Mouse (Mus musculus) lung, postnatal 14 days (tissue): ENCODE results near the gene Vmn2r30.
A peak's percentile ranks its signal among the peaks of the same experiment; 100 is the strongest.
"Not testable (repeated sequence)": the region's sequence is repeated elsewhere in the genome, so short reads cannot be mapped to it uniquely, and the experiment has no call there.

Experiments
- DNase-seq: peaks from one replicate; pipeline ENCODE4 v3.0.0; 2021

Gene Vmn2r30

DNA sequence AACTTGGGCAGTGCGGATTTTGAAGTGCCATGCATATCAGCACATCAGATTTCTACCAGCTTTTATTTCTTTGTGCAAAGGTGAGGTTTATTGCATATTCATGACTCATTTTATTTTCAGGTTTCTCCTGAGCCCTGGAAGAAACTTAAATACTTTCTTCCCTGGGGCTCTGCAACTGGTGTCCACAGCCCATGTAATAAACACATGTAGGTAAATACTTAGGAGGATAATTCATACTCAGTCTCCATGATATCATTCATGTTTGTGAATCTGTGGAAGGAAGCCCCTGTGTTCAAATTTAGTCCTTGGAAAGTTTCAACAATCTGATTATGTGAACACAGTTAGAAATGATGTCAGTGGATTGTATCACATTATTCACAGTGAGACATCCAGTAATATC lies at the start of gene Vmn2r30:
Gene Vmn2r30 (minus strand): TSS at position 101 of the 400 bp plus-strand sequence.
- not testable (repeated sequence) for DNase-seq

DNA sequence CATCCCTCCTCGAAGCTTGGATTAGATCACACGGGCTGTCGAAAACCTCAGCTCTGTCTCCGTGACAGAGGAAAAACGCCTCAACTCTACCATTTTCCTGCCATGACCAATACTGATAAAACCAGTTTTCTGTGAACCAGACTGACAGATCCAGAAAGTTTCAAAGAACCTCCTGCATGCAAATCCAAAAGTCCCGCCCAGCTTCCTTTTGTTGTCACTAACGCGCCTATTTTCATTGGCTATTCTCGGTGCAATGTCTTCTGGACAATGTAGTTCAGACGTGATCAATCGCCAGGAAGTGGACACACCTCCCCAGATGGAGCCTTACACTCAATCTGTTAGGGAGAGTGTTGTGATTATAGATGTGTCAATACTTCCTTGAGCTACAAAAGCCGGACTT lies 37.0 kb upstream of the Vmn2r30 start, which contains the start of gene Gm45783:
Gene Gm45783 (minus strand): TSS at position 143 of the 400 bp plus-strand sequence.
- DNase-seq: not testable (repeated sequence)

DNA sequence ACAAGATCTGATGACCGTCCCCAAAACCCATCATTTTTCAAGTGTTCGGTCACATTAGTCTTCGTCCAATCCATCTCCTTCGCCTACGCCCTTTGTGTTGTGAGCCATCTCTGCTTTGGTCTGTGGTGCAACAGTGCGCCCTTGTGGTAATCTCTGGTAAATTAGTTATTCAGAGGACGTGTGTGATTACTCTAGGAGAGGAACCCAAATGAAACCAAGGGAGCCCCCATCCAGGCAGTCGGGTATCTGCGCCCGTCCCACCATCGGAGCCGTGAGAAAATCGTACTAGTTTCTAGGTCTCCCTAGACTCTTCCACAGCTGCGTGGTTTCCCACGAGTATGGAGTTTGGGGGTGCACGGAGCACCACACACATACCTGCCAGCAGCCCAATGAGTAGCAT lies 41.8 kb downstream of the Vmn2r30 start:
- peak; percentile 67 for DNase-seq

DNA sequence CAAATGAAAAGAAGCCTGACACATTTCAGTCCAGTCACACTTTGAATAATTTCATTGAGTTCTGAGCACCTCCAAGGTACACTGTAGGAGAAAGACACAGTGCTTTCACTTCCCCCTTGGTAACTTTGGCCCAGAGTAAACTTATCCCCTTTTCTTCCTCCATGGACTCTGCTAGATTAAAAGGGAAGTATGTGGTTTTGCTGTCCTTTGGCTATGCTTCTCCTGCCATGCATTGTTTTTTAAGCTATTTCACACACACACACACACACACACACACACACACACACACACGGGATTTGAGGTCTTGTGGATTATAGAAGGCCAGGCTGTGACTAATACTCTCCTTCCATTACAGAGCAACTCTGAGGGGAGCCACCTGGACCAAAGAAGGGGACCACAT lies 56.0 kb downstream of the Vmn2r30 start:
- no peak for DNase-seq

DNA sequence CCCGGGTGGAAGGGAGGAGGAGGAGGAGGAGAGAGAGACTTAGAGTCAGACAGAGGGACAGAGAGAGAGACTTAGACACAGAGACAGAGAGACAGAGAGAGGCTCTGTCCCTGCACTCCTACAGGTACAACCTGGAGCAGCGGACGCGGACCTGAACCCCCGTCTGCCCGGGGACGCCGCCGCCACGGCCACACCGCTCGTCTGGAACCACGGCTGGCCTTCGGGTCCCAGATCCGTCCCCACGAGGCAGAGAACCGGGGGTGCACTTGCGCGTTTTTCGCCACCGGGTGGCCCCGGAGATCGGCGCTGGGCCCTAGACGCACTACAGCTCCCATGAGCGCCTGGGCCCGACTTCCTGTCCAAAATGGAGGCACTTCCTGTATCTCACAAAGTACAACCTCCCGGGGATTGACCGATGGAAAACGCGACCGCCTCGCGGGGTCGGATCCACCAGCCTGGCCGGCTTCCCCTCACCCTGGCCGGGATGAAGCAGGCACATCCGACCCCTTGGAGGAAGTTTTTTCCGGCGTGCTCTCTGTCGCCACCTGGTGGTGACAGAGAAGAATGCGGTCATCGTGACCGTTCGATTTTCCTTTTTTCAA lies 59.3 kb downstream of the Vmn2r30 start, which contains the start of gene Gm45844:
Gene Gm45844 (minus strand): TSS at position 324 of the 602 bp plus-strand sequence.
- DNase-seq: peak; percentile 88

DNA sequence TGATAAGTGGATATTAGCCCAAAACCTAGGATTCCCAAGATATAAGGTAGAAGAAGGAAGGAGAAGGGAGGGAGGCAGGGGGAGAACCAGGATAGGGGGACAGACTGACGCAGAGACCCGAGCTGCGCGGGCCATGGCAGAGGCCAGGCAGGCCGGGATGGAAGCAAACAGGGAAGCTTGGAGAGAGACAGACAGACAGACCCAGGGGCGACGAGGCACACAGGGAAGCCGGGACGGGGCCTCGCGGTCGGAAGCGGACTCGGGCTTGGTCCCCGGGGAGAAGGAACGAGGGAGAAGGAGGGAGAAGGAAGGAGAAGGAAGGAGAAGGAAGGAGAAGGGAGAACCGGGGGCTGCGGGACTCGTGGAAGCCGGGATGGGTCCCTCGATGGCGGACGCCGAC lies 59.9 kb downstream of the Vmn2r30 start:
- DNase-seq: not testable (repeated sequence)
